Mouse (Mus musculus) heart, embryonic 14.5 days (tissue): ENCODE results near the gene Tmem28. TPM values are rescaled to one million over a fixed set of nuclear protein-coding genes. Genes with fewer than 3 reads are reported as not detected.

Experiments
- ATAC-seq: fragments of 200-750 bp; cut with Nextera tagmentation; 2 replicates; pipeline ENCODE4 v1.8.0; 2017; ENCODE audit warnings: low read depth, moderate TSS enrichment; ENCODE audit not compliant: insufficient number of reproducible peaks, insufficient read depth, low FRiP score
- H3K27ac ChIP-seq, 2 experiments: fragments of 200-500 bp in 1 of 2; fragments of 300-500 bp in 1 of 2; sonication (generic) in 1 of 2; replicated peaks in 1 of 2; 2 replicates each; pipeline ENCODE4 v1.5.1; 2012 to 2014; ENCODE audit warnings: low read depth in 2 of 2, low read length in 2 of 2, control low read depth in 1 of 2, mild to moderate bottlenecking in 1 of 2, mixed read lengths in 1 of 2; ENCODE audit not compliant: control insufficient read depth in 1 of 2, insufficient read depth in 1 of 2
- H3K27me3 ChIP-seq: fragments of 300-500 bp; sonication (generic); 2 replicates; pipeline ENCODE4 v1.6.1; 2014; ENCODE audit warnings: mild to moderate bottlenecking, low read length, control low read depth; ENCODE audit not compliant: control insufficient read depth, insufficient read depth
- H3K36me3 ChIP-seq: fragments of 300-500 bp; sonication (generic); 2 replicates; pipeline ENCODE4 v1.6.1; 2014; ENCODE audit warnings: mild to moderate bottlenecking, control low read depth, low read length, mixed read lengths; ENCODE audit not compliant: control insufficient read depth, insufficient read depth
- H3K4me1 ChIP-seq, 2 experiments: fragments of 200-500 bp in 1 of 2; fragments of 300-500 bp in 1 of 2; sonication (generic) in 1 of 2; 2 replicates each; pipeline ENCODE4 v1.6.1; 2012 to 2014; ENCODE audit warnings: low read length in 2 of 2, control low read depth in 1 of 2, mixed read lengths in 1 of 2; ENCODE audit not compliant: control insufficient read depth in 2 of 2, insufficient read depth in 2 of 2
- H3K4me2 ChIP-seq: fragments of 300-500 bp; sonication (generic); 2 replicates; pipeline ENCODE4 v1.6.1; 2014; ENCODE audit warnings: mild to moderate bottlenecking, low read length
- H3K4me3 ChIP-seq, 2 experiments: fragments of 200-500 bp in 1 of 2; fragments of 300-500 bp in 1 of 2; sonication (generic) in 1 of 2; 2 replicates each; pipeline ENCODE4 v1.5.1; 2012 to 2014; ENCODE audit warnings: low read length in 2 of 2, mild to moderate bottlenecking in 2 of 2, control low read depth in 1 of 2, low read depth in 1 of 2, moderate library complexity in 1 of 2; ENCODE audit not compliant: control insufficient read depth in 1 of 2, insufficient read depth in 1 of 2
- H3K9ac ChIP-seq: fragments of 300-500 bp; sonication (generic); 2 replicates; pipeline ENCODE4 v1.6.1; 2014; ENCODE audit warnings: mild to moderate bottlenecking, low read length
- H3K9me3 ChIP-seq: fragments of 300-500 bp; sonication (generic); 2 replicates; pipeline ENCODE4 v1.6.1; 2016; ENCODE audit warnings: low read length, control low read depth; ENCODE audit not compliant: control insufficient read depth
- WGBS: fragments of 180-500 bp; shearing (Covaris S2); extraction: QIAGEN DNeasy Blood & Tissue Kit; methylation state at CpG from one replicate; pipeline ENCODE4 v1.1.7; 2014; 5-methylcytosine and 5-hydroxymethylcytosine counted together
- polyA plus RNA-seq: library from polyadenylated mRNA; unstranded; fragments of >200 nt; fragmentation: Nextera tagmentation; extraction: Ambion mirVana; gene quantifications from 2 replicates; pipeline ENCODE4 v1.2.1, GENCODE M21; 2014

The Tmem28 gene
- polyA plus RNA-seq, result 0.05 TPM in 1 of 2 replicates, not detected in the other

DNA sequence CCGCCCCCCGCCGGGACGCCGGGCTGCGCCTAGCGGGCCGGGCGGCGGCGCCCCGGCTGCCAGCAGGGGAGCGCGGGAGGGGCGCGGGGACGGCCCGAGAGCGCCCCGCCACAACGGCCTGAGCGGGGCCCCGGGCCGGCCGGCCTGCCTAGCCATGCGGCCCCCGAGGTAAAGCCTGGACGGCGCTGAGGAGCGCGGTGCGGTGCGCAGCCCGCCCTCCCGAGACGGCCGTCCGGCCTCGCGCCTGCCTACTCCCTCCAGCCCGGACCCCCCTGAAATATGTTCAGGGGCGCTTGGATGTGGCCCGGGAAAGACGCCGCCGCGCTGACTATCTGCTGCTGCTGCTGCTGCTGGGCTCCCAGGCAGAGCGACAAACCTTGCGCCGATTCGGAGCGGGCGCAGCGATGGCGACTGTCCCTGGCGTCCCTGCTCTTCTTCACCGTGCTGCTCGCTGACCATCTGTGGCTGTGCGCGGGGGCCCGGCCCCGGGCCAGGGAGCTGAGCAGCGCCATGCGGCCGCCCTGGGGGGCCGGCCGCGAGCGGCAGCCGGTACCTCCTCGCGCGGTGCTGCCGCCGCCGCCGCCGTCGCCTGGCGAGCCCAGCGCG is at the start of gene Tmem28:
TSS of gene Tmem28 (plus strand) at position 232 of the 606 bp plus-strand sequence.
- no peaks in the 10 kb centered on the region for H3K9me3 ChIP-seq
- no peaks in the 10 kb centered on the region for H3K4me1 ChIP-seq
- peak within 1 kb of the TSS; percentile 40 to 45 for H3K4me3 ChIP-seq
- WGBS, result 23% methylated on average over 60 of the region's 82 CpGs
- peak within 1 kb of the TSS; percentile 70 for H3K4me2 ChIP-seq
- ATAC-seq, result no peak
- H3K9ac ChIP-seq, result no peak within 1 kb of the TSS
- no peaks in the 10 kb centered on the region for H3K36me3 ChIP-seq
- H3K27ac ChIP-seq, result no peak within 1 kb of the TSS
- peaks cover 54% of the 10 kb centered on the region for H3K27me3 ChIP-seq

DNA sequence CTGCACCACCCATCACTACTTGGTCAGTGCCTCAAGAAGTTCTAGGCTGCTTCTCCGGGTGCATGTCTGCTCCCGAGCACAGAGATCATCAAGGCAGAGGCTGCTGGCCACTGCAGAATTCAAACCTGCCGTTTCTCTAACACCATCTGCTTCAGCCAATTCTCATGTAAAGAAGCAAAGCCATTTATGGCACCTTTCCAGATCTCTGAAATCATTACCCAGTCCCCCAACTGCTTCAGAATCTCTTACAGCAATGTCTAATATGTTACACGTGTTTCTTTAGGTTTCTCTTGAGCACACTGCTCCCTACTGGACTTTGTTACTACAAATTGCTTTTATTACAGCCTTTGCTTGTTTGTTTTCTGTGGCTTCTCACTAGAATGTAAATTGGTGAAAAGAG is 40.5 kb upstream of the Tmem28 start:
- no peak overlapping the region for H3K4me3 ChIP-seq
- no peaks in the 10 kb centered on the region for H3K27me3 ChIP-seq
- H3K9ac ChIP-seq, result no peak overlapping the region
- no peak overlapping the region for H3K4me2 ChIP-seq
- WGBS, result 56% methylated on average over 4 of the region's 4 CpGs
- no peaks in the 10 kb centered on the region for H3K9me3 ChIP-seq
- H3K4me1 ChIP-seq, result no peaks in the 10 kb centered on the region
- H3K27ac ChIP-seq, result no peak overlapping the region
- no peaks in the 10 kb centered on the region for H3K36me3 ChIP-seq
- no peak for ATAC-seq

DNA sequence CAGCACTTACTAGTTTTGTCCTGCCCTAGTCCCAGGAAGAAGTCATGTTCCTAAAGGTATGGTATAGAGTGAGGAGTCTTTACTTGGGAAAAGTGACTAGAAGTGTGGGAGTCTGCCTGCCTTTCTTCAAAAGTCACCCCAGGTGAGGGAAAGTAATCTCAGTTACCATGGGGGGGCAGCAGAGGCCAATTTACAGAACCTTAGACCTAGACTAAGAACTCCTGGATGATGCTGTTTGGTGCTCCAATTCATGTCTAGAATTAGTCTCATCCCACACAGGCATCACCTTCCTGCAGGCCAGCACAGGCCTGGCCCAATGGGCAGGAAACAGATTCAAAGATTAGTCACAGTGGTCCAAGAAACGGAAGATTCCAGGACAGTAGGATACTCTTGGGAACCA is 12.4 kb upstream of the Tmem28 start:
- Histone ChIP-seq H3K27ac (no peak overlapping the region), H3K4me2 (no peak overlapping the region), H3K9ac (no peak overlapping the region), H3K36me3 (no peaks in the 10 kb centered on the region), H3K9me3 (no peaks in the 10 kb centered on the region), H3K27me3 (no peaks in the 10 kb centered on the region), H3K4me1 (no peaks in the 10 kb centered on the region), H3K4me3 (no peak overlapping the region)
- no peak for ATAC-seq
- 38% methylated on average over 1 of the region's 1 CpGs for WGBS

DNA sequence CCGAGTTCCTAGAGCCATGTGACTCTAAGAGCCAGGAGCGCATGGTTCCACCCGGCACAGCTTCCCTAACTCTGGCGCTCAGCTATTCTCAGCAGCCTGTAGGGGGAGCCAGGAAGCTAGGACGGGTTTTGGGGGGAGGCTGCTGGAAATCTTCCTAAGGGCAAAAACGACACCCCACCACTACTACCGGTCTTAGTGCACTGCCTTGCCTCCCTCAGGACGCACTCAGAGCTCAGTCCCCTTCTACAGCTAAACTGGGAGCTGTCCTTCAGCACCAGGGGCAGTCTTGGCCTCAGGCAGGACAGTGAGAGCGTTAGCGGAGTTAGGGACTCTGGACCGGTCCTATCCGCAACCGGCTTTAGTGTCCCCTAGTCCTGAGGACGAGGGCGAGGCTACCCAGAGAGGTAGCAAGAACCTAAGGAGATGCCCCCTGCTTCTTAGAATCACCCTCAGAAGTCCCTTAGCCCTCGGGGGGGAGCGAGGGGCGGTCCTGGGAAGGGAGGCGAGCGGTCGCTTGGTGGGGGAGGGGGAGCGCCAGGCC is 1.4 kb upstream of the Tmem28 start:
- no peaks in the 10 kb centered on the region for H3K4me1 ChIP-seq
- 24% methylated on average over 22 of the region's 22 CpGs for WGBS
- H3K36me3 ChIP-seq, result no peaks in the 10 kb centered on the region
- no peak for ATAC-seq
- H3K27me3 ChIP-seq, result peaks cover 53% of the 10 kb centered on the region
- H3K27ac ChIP-seq, result no peak overlapping the region
- H3K4me2 ChIP-seq, result peak overlapping the region; percentile 70
- H3K9ac ChIP-seq, result no peak overlapping the region
- no peaks in the 10 kb centered on the region for H3K9me3 ChIP-seq
- peak overlapping the region; percentile 40 to 45 for H3K4me3 ChIP-seq

DNA sequence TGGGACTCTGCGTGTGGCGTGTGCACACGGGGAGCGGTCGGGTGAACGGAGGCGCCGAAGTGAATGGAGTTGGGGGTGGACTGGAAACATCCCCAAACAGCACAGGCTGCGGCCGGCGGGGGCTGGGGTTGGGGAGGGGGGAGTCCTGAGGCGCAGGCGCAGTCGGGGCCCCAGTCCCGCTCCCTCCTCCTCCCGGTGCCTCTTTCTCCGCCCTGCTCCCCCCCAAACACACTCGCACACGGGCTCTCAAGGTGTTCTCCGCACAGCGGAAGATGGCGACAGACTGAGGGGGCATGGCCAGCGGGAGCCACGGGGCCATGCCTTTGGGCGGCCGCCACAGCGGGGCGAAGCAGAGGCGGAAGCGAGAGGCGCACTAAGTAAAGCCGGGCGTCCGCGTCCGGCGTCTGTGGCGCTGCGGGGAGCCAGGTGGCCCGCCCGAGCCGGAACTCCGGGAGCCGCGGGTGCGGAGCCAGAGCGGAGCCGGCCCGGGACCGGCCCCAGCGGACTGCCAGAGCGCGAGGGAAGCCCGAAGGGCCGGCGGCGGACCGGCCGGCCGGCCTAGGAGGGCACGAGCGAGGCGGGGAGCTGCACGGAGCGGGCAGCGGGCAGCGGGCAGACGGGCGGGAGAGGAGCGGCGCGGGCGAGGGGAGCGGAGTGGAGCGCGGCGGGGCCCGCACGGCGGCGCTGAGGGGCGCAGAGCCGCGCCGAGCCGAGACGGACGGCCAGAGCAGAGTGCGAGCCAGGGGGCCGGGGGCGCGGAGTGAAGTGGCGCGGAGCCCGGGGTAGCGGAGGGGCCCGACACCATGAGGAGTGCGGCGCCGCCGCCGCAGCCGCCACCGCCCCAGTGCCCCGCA is 658 bp upstream of the Tmem28 start:
- Histone ChIP-seq H3K9me3 (no peaks in the 10 kb centered on the region), H3K4me2 (peak overlapping the region; percentile 70), H3K27me3 (peaks cover 54% of the 10 kb centered on the region), H3K9ac (no peak overlapping the region), H3K4me1 (no peaks in the 10 kb centered on the region), H3K27ac (no peak overlapping the region), H3K4me3 (peak overlapping the region; percentile 40 to 45), H3K36me3 (no peaks in the 10 kb centered on the region)
- ATAC-seq, result 0 out of 2 replicates have a peak, but pooled peaks have one; percentile 13
- WGBS, result 26% methylated on average over 56 of the region's 105 CpGs

DNA sequence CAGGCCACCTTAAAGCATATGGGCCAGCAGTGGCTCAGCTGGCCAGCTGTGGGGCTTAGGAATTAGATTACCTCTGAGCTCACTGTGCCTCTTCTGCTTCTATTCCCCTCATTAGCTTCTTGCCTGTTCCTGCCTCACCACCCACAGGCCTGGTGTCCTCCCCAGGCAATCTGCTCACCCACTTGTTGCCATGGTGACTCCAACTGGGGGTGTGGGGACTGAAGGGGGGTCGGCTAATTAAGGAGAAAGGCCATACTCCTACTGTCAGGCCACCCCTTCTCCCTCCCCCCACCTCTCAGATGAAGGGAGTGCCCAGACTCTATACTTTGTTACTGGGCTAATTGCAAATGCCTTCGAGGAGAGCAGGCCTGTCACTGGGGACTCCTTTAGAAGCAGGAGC is 21.3 kb downstream of the Tmem28 start:
- Histone ChIP-seq H3K9me3 (no peaks in the 10 kb centered on the region), H3K36me3 (no peaks in the 10 kb centered on the region), H3K4me2 (no peak overlapping the region), H3K27ac (no peak overlapping the region), H3K4me1 (no peaks in the 10 kb centered on the region), H3K27me3 (no peaks in the 10 kb centered on the region), H3K9ac (no peak overlapping the region), H3K4me3 (no peak overlapping the region)
- WGBS, result 8% methylated on average over 2 of the region's 2 CpGs
- ATAC-seq, result no peak

DNA sequence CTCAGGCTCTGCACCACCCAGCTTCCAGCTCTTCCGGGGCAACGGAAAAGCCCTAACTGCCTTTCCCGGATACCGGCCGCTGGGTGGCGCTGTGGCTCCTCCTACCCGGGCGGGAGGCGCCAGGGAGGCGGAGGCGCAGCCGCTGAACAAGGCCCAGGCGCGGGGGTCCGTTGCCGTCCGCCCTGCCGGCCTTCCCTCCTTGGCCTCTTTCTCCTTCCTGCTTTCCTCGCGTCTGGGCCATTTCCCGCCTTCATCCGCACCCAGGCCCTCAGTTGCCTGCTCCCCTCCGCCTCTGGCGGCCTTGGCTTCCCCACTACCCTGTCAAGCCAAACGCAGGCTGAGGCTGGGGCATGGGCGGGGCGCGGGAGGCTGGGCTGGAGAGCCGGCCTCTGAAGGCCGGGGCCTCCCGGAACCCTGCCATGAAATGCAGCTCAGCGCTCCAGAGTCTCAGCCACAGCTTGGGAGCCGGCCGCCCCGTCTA is 32.5 kb downstream of the Tmem28 start:
- no peaks in the 10 kb centered on the region for H3K36me3 ChIP-seq
- H3K4me3 ChIP-seq, result peak overlapping the region; percentile 39 to 44
- ATAC-seq, result peak; percentile 68
- peak overlapping the region; percentile 61 for H3K4me2 ChIP-seq
- H3K27ac ChIP-seq, result peak overlapping the region; percentile 9 to 41; a peak in 2 of 4 replicates
- no peaks in the 10 kb centered on the region for H3K9me3 ChIP-seq
- 19% methylated on average over 26 of the region's 35 CpGs for WGBS
- H3K4me1 ChIP-seq, result no peaks in the 10 kb centered on the region; a peak in 1 of 4 replicates
- peak overlapping the region; percentile 72 for H3K9ac ChIP-seq
- H3K27me3 ChIP-seq, result no peaks in the 10 kb centered on the region
